Mouse (Mus musculus) lung, postnatal 0 days (tissue): ENCODE measurements around the gene Smdt1. TPM values are rescaled to one million over a fixed set of nuclear protein-coding genes. Genes with fewer than 3 reads are reported as not detected.

Experiments used
- ATAC-seq: fragments of 200-750 bp; cut with Nextera tagmentation; 2 replicates; pipeline ENCODE4 v1.8.0; 2017; ENCODE audit warnings: moderate library complexity
- DNase-seq: peaks from one replicate; pipeline ENCODE4 v3.0.0-alpha.2; 2016; ENCODE audit warnings: low spot score
- H3K27ac ChIP-seq: fragments of 300-500 bp; sonication (generic); 2 replicates; pipeline ENCODE4 v1.5.1; 2014; ENCODE audit warnings: antibody characterized with exemption, mild to moderate bottlenecking, low read length, mixed read lengths
- H3K27me3 ChIP-seq: fragments of 300-500 bp; sonication (generic); replicated peaks from 2 replicates; pipeline ENCODE4 v1.6.1; 2014; ENCODE audit warnings: low read length, mixed read lengths; ENCODE audit not compliant: insufficient read depth
- H3K36me3 ChIP-seq: fragments of 300-500 bp; sonication (generic); 2 replicates; pipeline ENCODE4 v1.6.1; 2014; ENCODE audit warnings: low read length, mixed read lengths; ENCODE audit not compliant: insufficient read depth
- H3K4me1 ChIP-seq: fragments of 300-500 bp; sonication (generic); 2 replicates; pipeline ENCODE4 v1.6.1; 2014; ENCODE audit warnings: antibody characterized with exemption, low read depth, low read length, mixed read lengths; ENCODE audit not compliant: insufficient read depth
- H3K4me2 ChIP-seq: fragments of 300-500 bp; sonication (generic); replicated peaks from 2 replicates; pipeline ENCODE4 v1.6.1; 2014; ENCODE audit warnings: low read depth, mild to moderate bottlenecking, low read length, moderate library complexity, mixed read lengths
- H3K4me3 ChIP-seq: fragments of 300-500 bp; sonication (generic); 2 replicates; pipeline ENCODE4 v1.5.1; 2014; ENCODE audit warnings: low read depth, low read length
- H3K9ac ChIP-seq: fragments of 300-500 bp; sonication (generic); replicated peaks from 2 replicates; pipeline ENCODE4 v1.6.1; 2014; ENCODE audit warnings: low read depth, mild to moderate bottlenecking
- H3K9me3 ChIP-seq: fragments of 300-500 bp; sonication (generic); 2 replicates; pipeline ENCODE4 v1.6.1; 2016; ENCODE audit warnings: low read length, mixed read lengths
- CTCF ChIP-seq: IDR thresholded peaks from 2 replicates; pipeline ENCODE4 v1.5.1; 2016; ENCODE audit warnings: antibody characterized with exemption, mild to moderate bottlenecking
- EP300 ChIP-seq: IDR thresholded peaks from 2 replicates; pipeline ENCODE4 v1.6.1; 2016; ENCODE audit warnings: antibody characterized with exemption, mild to moderate bottlenecking, control low read depth
- WGBS: fragments of 180-500 bp; shearing (Covaris S2); extraction: QIAGEN DNeasy Blood & Tissue Kit; methylation state at CpG from one replicate; pipeline ENCODE4 v1.1.7; 2014; 5-methylcytosine and 5-hydroxymethylcytosine counted together
- polyA plus RNA-seq: library from polyadenylated mRNA; unstranded; fragments of >200 nt; fragmentation: Nextera tagmentation; extraction: Ambion mirVana; gene quantifications from 2 replicates; pipeline ENCODE4 v1.2.1, GENCODE M21; 2015

The Smdt1 gene
- 241 and 276 TPM in 2 replicates for polyA plus RNA-seq

GRCm38 (mm10) chr15:82338593-82339112, at the start of gene Smdt1, which contains the start of the genes Naga and Pheta2:
Smdt1 (plus strand) TSS chr15:82338959.
Naga (minus strand) TSS chr15:82338925.
Pheta2 (plus strand) TSS chr15:82338942.
- TF ChIP-seq CTCF (peak; percentile 42; the same call in 1 of the 2 replicates), EP300 (no peak)
- no peaks in the 10 kb centered on the region for H3K9me3 ChIP-seq
- peaks cover 21% of the 10 kb centered on the region for H3K36me3 ChIP-seq
- peak within 1 kb of the TSS; percentile 68 for H3K9ac ChIP-seq
- DNase-seq = peak; percentile 98
- ATAC-seq = peak; percentile 91
- H3K4me2 ChIP-seq = peak within 1 kb of the TSS; percentile 64
- under 1% methylated on average over 41 of the region's 41 CpGs for WGBS
- H3K27me3 ChIP-seq = no peaks in the 10 kb centered on the region
- H3K27ac ChIP-seq = peak within 1 kb of the TSS; percentile 74
- peaks cover 7% of the 10 kb centered on the region; the same call in 1 of the 2 replicates for H3K4me1 ChIP-seq
- peak within 1 kb of the TSS; percentile 67 for H3K4me3 ChIP-seq

- no peak overlapping the region for H3K4me3 ChIP-seq
- TF ChIP-seq CTCF (no peak), EP300 (no peak)
- H3K4me2 ChIP-seq = no peak overlapping the region
- no peaks in the 10 kb centered on the region for H3K4me1 ChIP-seq
- DNase-seq (no peak), ATAC-seq (no peak)
- H3K27ac ChIP-seq = no peak overlapping the region
- 87% methylated on average over 7 of the region's 7 CpGs for whole genome bisulfite sequencing
- H3K9ac ChIP-seq = no peak overlapping the region
- H3K9me3 ChIP-seq = no peaks in the 10 kb centered on the region
- H3K36me3 ChIP-seq = no peaks in the 10 kb centered on the region
- H3K27me3 ChIP-seq = no peaks in the 10 kb centered on the region
Measured at GRCm38 (mm10) chr15:82290252-82290651, 48.5 kb upstream of the Smdt1 start.

- DNase-seq (no peak), ATAC-seq (no peak)
- Histone ChIP-seq H3K36me3 (no peaks in the 10 kb centered on the region), H3K9me3 (no peaks in the 10 kb centered on the region), H3K4me3 (no peak overlapping the region), H3K4me2 (no peak overlapping the region), H3K9ac (no peak overlapping the region), H3K27me3 (no peaks in the 10 kb centered on the region), H3K27ac (no peak overlapping the region), H3K4me1 (no peaks in the 10 kb centered on the region)
- TF ChIP-seq EP300 (no peak), CTCF (no peak)
- WGBS = 16% methylated on average over 5 of the region's 5 CpGs
Measured at GRCm38 (mm10) chr15:82292851-82293250, 45.9 kb upstream of the Smdt1 start.

- 6% methylated on average over 7 of the region's 7 CpGs for WGBS
- Histone ChIP-seq H3K27me3 (no peaks in the 10 kb centered on the region), H3K4me3 (no peak overlapping the region), H3K4me1 (no peaks in the 10 kb centered on the region), H3K9ac (no peak overlapping the region), H3K9me3 (no peaks in the 10 kb centered on the region), H3K4me2 (no peak overlapping the region), H3K27ac (no peak overlapping the region), H3K36me3 (no peaks in the 10 kb centered on the region)
- no peak; the same call in 1 of the 2 replicates for ATAC-seq
- peak; percentile 27 for DNase-seq
- no peak for TF ChIP-seq EP300
- TF ChIP-seq CTCF = no peak
Measured at GRCm38 (mm10) chr15:82293271-82293711, 45.5 kb upstream of the Smdt1 start.

GRCm38 (mm10) chr15:82294059-82294458, 44.7 kb upstream of the Smdt1 start:
- no peak for TF ChIP-seq EP300
- peak; percentile 73 for TF ChIP-seq CTCF
- DNase-seq = peak; percentile 18
- Histone ChIP-seq H3K9me3 (no peaks in the 10 kb centered on the region), H3K4me2 (no peak overlapping the region), H3K27ac (no peak overlapping the region), H3K4me3 (no peak overlapping the region), H3K4me1 (no peaks in the 10 kb centered on the region), H3K27me3 (no peaks in the 10 kb centered on the region), H3K36me3 (no peaks in the 10 kb centered on the region), H3K9ac (no peak overlapping the region)
- no peak for ATAC-seq
- 32% methylated on average over 8 of the region's 8 CpGs for WGBS

- WGBS = 51% methylated on average over 38 of the region's 39 CpGs
- TF ChIP-seq EP300 (no peak), CTCF (no peak)
- 0 out of 2 replicates have a peak within 1 kb of the TSS, but pooled peaks have one; percentile 1 for H3K4me2 ChIP-seq
- H3K27me3 ChIP-seq = no peaks in the 10 kb centered on the region
- no peaks in the 10 kb centered on the region for H3K36me3 ChIP-seq
- H3K4me1 ChIP-seq = no peaks in the 10 kb centered on the region
- H3K4me3 ChIP-seq = no peak within 1 kb of the TSS
- peak; percentile 19; the same call in 1 of the 2 replicates for ATAC-seq
- no peak within 1 kb of the TSS for H3K27ac ChIP-seq
- DNase-seq = peak; percentile 22
- no peak within 1 kb of the TSS for H3K9ac ChIP-seq
- no peaks in the 10 kb centered on the region for H3K9me3 ChIP-seq
Measured at GRCm38 (mm10) chr15:82298764-82299561, 39.8 kb upstream of the Smdt1 start, which contains the start of gene Wbp2nl. Wbp2nl (plus strand) TSS chr15:82298954.
